Mouse (Mus musculus) embryonic facial prominence, embryonic 10.5 days (tissue): ENCODE results near the gene Syt5. TPM values are rescaled to one million over a fixed set of nuclear protein-coding genes. Genes with fewer than 3 reads are reported as not detected.
"Not testable (repeated sequence)": the region's sequence is repeated elsewhere in the genome, so short reads cannot be mapped to it uniquely, and the experiment has no call there.

Experiments
- DNase-seq: peaks from one replicate; pipeline ENCODE4 v3.0.0-alpha.2; 2017; ENCODE audit warnings: low spot score
- H3K27ac ChIP-seq: fragments of 300-500 bp; sonication (generic); replicated peaks from 2 replicates; pipeline ENCODE4 v1.5.1; 2016; ENCODE audit warnings: mild to moderate bottlenecking
- H3K27me3 ChIP-seq: fragments of 300-500 bp; sonication (generic); replicated peaks from 2 replicates; pipeline ENCODE4 v1.6.1; 2016; ENCODE audit warnings: low read depth, mild to moderate bottlenecking; ENCODE audit not compliant: poor library complexity, severe bottlenecking
- H3K36me3 ChIP-seq: fragments of 300-500 bp; sonication (generic); replicated peaks from 2 replicates; pipeline ENCODE4 v1.6.1; 2016; ENCODE audit warnings: mild to moderate bottlenecking, moderate library complexity
- H3K4me1 ChIP-seq: fragments of 300-500 bp; sonication (generic); 2 replicates; pipeline ENCODE4 v1.6.1; 2016
- H3K4me3 ChIP-seq: fragments of 300-500 bp; sonication (generic); 2 replicates; pipeline ENCODE4 v1.5.1; 2016; ENCODE audit warnings: mild to moderate bottlenecking, moderate library complexity
- H3K9me3 ChIP-seq: fragments of 300-500 bp; sonication (generic); 2 replicates; pipeline ENCODE4 v1.6.1; 2016; ENCODE audit warnings: mild to moderate bottlenecking
- WGBS: fragments of 180-500 bp; shearing (Covaris S2); methylation state at CpG from one replicate; pipeline ENCODE4 v1.1.7; 2016; 5-methylcytosine and 5-hydroxymethylcytosine counted together
- polyA plus RNA-seq: library from polyadenylated mRNA; unstranded; fragments of >200 nt; fragmentation: Nextera tagmentation; extraction: Ambion mirVana; gene quantifications from 2 replicates; pipeline ENCODE4 v1.2.1, GENCODE M21; 2016

The Syt5 gene
- polyA plus RNA-seq, 1 experiment from 2014 or later = 5.6 TPM

GRCm38 (mm10) chr7:4536369-4536768, 11.0 kb downstream of the Syt5 start:
- DNase-seq = no peak
- Histone ChIP-seq H3K4me3 (no peak overlapping the region), H3K27me3 (0 out of 2 replicates have a peak, but pooled peaks cover 4% of the 10 kb centered on the region), H3K9me3 (no peaks in the 10 kb centered on the region), H3K4me1 (peaks cover 13% of the 10 kb centered on the region), H3K36me3 (no peaks in the 10 kb centered on the region), H3K27ac (no peak overlapping the region)
- 91% methylated on average over 4 of the region's 4 CpGs for WGBS

DNA sequence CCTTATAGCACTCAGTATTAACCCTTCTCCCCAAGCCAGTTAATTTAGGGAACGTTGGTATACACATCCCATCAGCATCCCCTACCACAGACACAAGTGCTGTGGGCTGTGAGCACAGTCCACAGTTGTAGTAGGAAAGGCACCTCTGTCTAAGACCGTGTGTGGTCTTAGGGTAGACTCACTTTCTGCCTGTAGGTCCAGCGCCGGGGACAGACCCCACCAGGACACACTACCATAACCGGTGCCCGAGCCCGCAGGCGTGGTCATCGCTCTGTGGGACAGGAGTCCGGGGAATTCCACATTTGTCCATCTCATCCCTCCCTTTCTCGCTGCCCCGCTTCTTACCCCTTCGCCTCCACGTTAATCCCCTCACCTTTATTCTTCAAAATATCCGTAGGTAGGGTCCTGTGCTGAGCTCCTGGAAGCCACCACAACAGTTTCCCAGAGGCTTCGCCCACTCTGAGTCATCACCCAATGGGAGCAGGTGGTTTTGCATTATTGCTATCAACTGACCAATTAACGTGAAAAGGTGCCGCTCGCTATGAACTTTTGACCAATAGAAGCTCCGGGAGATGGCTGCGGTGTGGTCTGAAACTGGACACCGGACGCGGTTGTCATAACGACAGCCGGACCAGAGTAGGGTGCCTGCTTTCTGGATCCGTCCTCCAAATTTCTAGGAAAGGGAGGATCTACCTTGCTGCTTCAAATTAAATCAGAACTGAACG, 15.2 kb downstream of the Syt5 start, which contains the start of gene Dnaaf3:
TSS of gene Dnaaf3 (minus strand) at position 449 of the 725 bp plus-strand sequence.
- H3K4me3 ChIP-seq = peak within 1 kb of the TSS; percentile 61
- peak within 1 kb of the TSS; percentile 45; the same call in 1 of the 2 replicates for H3K27ac ChIP-seq
- peak; percentile 91 for DNase-seq
- no peaks in the 10 kb centered on the region for H3K9me3 ChIP-seq
- WGBS = 3% methylated on average over 28 of the region's 28 CpGs
- H3K4me1 ChIP-seq = peaks cover 21% of the 10 kb centered on the region
- H3K27me3 ChIP-seq = peaks cover 24% of the 10 kb centered on the region
- no peaks in the 10 kb centered on the region for H3K36me3 ChIP-seq

DNA sequence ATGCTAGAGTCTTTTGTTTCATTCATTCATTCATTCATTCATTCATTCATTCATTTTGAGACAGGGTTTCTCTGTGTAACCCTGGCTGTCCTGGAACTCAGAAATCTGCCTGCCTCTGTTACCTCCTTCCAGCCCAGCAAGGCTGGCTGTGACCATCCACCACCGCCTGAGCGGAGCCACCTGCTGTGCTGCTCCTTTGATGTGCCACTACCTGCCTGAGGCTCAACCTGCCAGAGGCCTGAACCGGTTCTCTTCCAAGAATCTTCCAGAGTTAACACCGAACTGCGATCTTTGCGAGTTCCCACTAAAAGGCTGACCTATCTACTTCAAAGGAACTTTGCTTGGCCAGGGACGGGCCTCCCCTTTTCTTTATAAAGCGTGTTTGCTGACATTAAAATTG, 17.2 kb downstream of the Syt5 start:
- not testable (repeated sequence) for H3K27ac ChIP-seq, H3K4me3 ChIP-seq, H3K9me3 ChIP-seq, DNase-seq, H3K36me3 ChIP-seq
- 44% methylated on average over 8 of the region's 8 CpGs for WGBS
- peaks cover 30% of the 10 kb centered on the region for H3K27me3 ChIP-seq
- peaks cover 35% of the 10 kb centered on the region for H3K4me1 ChIP-seq

GRCm38 (mm10) chr7:4527302-4527689, 20.0 kb downstream of the Syt5 start:
- Histone ChIP-seq H3K4me3 (peak overlapping the region; percentile 52), H3K36me3 (no peaks in the 10 kb centered on the region), H3K4me1 (peaks cover 31% of the 10 kb centered on the region), H3K27ac (no peak overlapping the region; the same call in 1 of the 2 replicates), H3K27me3 (peaks cover 39% of the 10 kb centered on the region), H3K9me3 (0 out of 2 replicates have a peak, but pooled peaks cover 3% of the 10 kb centered on the region)
- 43% methylated on average over 18 of the region's 18 CpGs for WGBS
- no peak for DNase-seq

GRCm38 (mm10) chr7:4526341-4527301, 20.7 kb downstream of the Syt5 start:
- Histone ChIP-seq H3K36me3 (no peaks in the 10 kb centered on the region), H3K27ac (peak overlapping the region; percentile 81)
- 24% methylated on average over 40 of the region's 40 CpGs for WGBS

GRCm38 (mm10) chr7:4524212-4524922, 23.0 kb downstream of the Syt5 start, which contains the start of gene Tnni3:
Tnni3 (minus strand) TSS chr7:4524229.
- H3K4me3 ChIP-seq, H3K36me3 ChIP-seq, H3K9me3 ChIP-seq, H3K27ac ChIP-seq: not testable (repeated sequence)
- 70% methylated on average over 15 of the region's 15 CpGs for WGBS
- DNase-seq = peak; percentile 71
- peaks cover 56% of the 10 kb centered on the region for H3K27me3 ChIP-seq
- peaks cover 36% of the 10 kb centered on the region for H3K4me1 ChIP-seq

More at GRCm38 (mm10) chr7:4526341-4527301, 20.7 kb downstream of the Syt5 start:
- H3K4me1 ChIP-seq = peaks cover 26% of the 10 kb centered on the region
- H3K9me3 ChIP-seq = 0 out of 2 replicates have a peak, but pooled peaks cover 3% of the 10 kb centered on the region
- DNase-seq = peak; percentile 93
- H3K4me3 ChIP-seq = peak overlapping the region; percentile 52
- H3K27me3 ChIP-seq = peaks cover 46% of the 10 kb centered on the region

DNA sequence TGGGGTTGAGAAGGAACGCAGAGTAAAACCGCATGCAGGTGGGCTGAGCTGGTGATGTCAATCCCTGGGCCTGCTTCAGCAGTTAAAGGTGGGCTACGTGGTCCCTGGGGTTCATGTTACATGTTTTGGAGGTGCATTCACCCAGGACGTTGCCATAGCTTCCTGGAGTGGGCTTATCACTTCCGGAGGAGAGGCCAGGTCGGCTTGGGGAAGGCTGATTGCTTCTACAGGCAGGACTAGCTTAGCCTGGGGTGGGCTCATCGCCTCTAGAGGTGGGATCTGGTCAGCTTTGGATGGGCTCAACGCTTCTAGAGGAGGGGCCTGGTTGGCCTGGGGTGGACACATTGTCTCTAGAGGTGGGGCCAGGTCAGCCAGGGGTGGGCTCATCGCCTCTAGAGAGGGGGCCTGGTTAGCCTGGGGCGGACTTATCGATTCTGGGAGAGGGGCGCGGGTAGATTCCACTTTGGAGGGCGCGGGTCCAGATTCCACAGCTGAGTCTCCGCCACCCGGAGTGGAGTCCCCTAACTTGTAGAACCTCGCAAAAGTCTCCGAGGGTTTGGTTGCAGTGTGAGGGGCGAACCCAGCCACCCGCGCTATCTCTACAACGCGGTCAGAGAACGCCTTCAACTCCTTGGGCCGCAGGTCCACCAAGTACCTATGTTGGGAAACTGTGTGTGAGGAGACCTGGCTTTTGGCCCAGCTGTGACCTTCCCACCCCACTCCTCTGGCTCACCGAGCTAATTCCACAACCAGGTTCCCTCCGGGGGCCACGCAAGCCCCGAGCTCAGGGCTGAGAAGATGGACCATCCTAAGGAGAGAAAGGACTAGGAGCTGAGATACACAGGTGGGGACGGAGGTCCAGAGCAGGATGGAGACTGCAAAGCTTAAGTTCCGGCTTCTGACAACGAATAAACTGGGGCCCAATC, 23.9 kb downstream of the Syt5 start:
- Histone ChIP-seq H3K4me3 (no peak overlapping the region), H3K27ac (no peak overlapping the region), H3K4me1 (peaks cover 36% of the 10 kb centered on the region), H3K9me3 (0 out of 2 replicates have a peak, but pooled peaks cover 3% of the 10 kb centered on the region), H3K36me3 (no peaks in the 10 kb centered on the region), H3K27me3 (peaks cover 47% of the 10 kb centered on the region)
- no peak for DNase-seq
- WGBS = 88% methylated on average over 33 of the region's 33 CpGs

GRCm38 (mm10) chr7:4522292-4522691, 25.0 kb downstream of the Syt5 start:
- DNase-seq = no peak
- Histone ChIP-seq H3K36me3 (no peaks in the 10 kb centered on the region), H3K4me3 (peak overlapping the region; percentile 49; the same call in 1 of the 2 replicates), H3K9me3 (0 out of 2 replicates have a peak, but pooled peaks cover 3% of the 10 kb centered on the region), H3K4me1 (peaks cover 30% of the 10 kb centered on the region), H3K27ac (no peak overlapping the region), H3K27me3 (peaks cover 35% of the 10 kb centered on the region)
- WGBS = 85% methylated on average over 6 of the region's 6 CpGs

GRCm38 (mm10) chr7:4521231-4522003, 25.9 kb downstream of the Syt5 start:
- Histone ChIP-seq H3K27me3 (peaks cover 29% of the 10 kb centered on the region), H3K4me1 (peaks cover 24% of the 10 kb centered on the region), H3K4me3 (peak overlapping the region; percentile 49), H3K27ac (no peak overlapping the region), H3K9me3 (0 out of 2 replicates have a peak, but pooled peaks cover 3% of the 10 kb centered on the region), H3K36me3 (no peaks in the 10 kb centered on the region)
- WGBS = 31% methylated on average over 32 of the region's 32 CpGs
- peak; percentile 66 for DNase-seq

DNA sequence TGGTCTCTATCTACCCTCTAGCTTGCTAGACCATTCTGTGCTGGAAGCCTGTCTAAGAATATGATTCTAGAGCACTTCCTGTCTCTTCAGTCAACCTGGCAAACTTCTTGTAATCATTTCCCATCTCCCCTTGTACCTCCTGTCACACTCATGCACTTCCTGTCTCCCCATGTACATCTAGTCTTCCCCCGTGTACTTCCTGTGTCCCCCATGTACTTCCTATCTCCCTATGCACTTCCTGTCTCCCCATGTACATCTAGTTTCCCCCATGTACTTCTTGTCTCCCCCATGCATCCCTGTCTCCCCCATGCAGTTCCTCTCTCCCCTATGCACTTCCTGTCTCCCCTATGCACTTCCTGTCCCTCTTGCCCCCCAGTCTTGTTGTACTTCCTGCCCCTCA, 28.9 kb downstream of the Syt5 start:
- Histone ChIP-seq H3K36me3 (no peaks in the 10 kb centered on the region), H3K4me1 (peaks cover 35% of the 10 kb centered on the region), H3K27me3 (peaks cover 29% of the 10 kb centered on the region), H3K9me3 (no peaks in the 10 kb centered on the region), H3K27ac (no peak overlapping the region), H3K4me3 (no peak overlapping the region)
- no peak for DNase-seq
- WGBS = 63% methylated on average over 1 of the region's 1 CpGs
